Mouse (Mus musculus) c-Kit-negative CD71-positive TER-119-positive erythroid progenitor cells, embryonic 14.5 days (primary cell): Measurements from ENCODE around the gene Shisa9.

Source experiments
- DNase-seq: peaks from one replicate; pipeline ENCODE4 v3.0.0-alpha.2; 2013; ENCODE audit warnings: low read depth, low spot score

The Shisa9 gene

GRCm38 (mm10) chr16:12307318-12307965 is 323.5 kb downstream of the Shisa9 start:
- DNase-seq = no peak

- no peak for DNase-seq
Observed at GRCm38 (mm10) chr16:12309826-12310225, 325.9 kb downstream of the Shisa9 start.

GRCm38 (mm10) chr16:12315627-12316026 is 331.7 kb downstream of the Shisa9 start:
- DNase-seq = no peak
